Mouse (Mus musculus) liver, embryonic 13.5 days (tissue): ENCODE data around the gene Fhl3. TPM values are rescaled to one million over a fixed set of nuclear protein-coding genes. Genes with fewer than 3 reads are reported as not detected.

Experiments used
- ATAC-seq: fragments of 200-750 bp; cut with Nextera tagmentation; 2 replicates; pipeline ENCODE4 v1.8.0; 2017; ENCODE audit warnings: low read depth, mild to moderate bottlenecking, moderate number of reproducible peaks, moderate library complexity
- DNase-seq: peaks from one replicate; pipeline ENCODE4 v3.0.0; 2022
- H3K27ac ChIP-seq: fragments of 300-500 bp; sonication (generic); 2 replicates; pipeline ENCODE4 v1.5.1; 2015; ENCODE audit warnings: moderate library complexity, mild to moderate bottlenecking, inconsistent platforms
- H3K27me3 ChIP-seq: fragments of 300-500 bp; sonication (generic); 2 replicates; pipeline ENCODE4 v1.6.1; 2015; ENCODE audit warnings: mild to moderate bottlenecking, inconsistent platforms
- H3K36me3 ChIP-seq: fragments of 300-500 bp; sonication (generic); 2 replicates; pipeline ENCODE4 v1.6.1; 2015; ENCODE audit warnings: mild to moderate bottlenecking, inconsistent platforms
- H3K4me1 ChIP-seq: fragments of 300-500 bp; sonication (generic); replicated peaks from 2 replicates; pipeline ENCODE4 v1.6.1; 2015; ENCODE audit warnings: inconsistent platforms
- H3K4me2 ChIP-seq: fragments of 300-500 bp; sonication (generic); 2 replicates; pipeline ENCODE4 v1.6.1; 2015; ENCODE audit warnings: inconsistent platforms, mild to moderate bottlenecking, moderate library complexity
- H3K4me3 ChIP-seq: fragments of 300-500 bp; sonication (generic); replicated peaks from 2 replicates; pipeline ENCODE4 v1.5.1; 2015; ENCODE audit warnings: mild to moderate bottlenecking, inconsistent platforms
- H3K9ac ChIP-seq: fragments of 300-500 bp; sonication (generic); 2 replicates; pipeline ENCODE4 v1.6.1; 2015; ENCODE audit warnings: mild to moderate bottlenecking, inconsistent platforms
- H3K9me3 ChIP-seq: fragments of 300-500 bp; sonication (generic); replicated peaks from 2 replicates; pipeline ENCODE4 v1.6.1; 2016; ENCODE audit warnings: inconsistent platforms
- WGBS: fragments of 180-500 bp; shearing (Covaris S2); methylation state at CpG from one replicate; pipeline ENCODE4 v1.1.7; 2015; ENCODE audit not compliant: insufficient replicate concordance; 5-methylcytosine and 5-hydroxymethylcytosine counted together
- polyA plus RNA-seq: library from polyadenylated mRNA; unstranded; fragments of >200 nt; fragmentation: Nextera tagmentation; extraction: Ambion mirVana; gene quantifications from 2 replicates; pipeline ENCODE4 v1.2.1, GENCODE M21; 2015

Fhl3 gene
- polyA plus RNA-seq, 1 experiment from 2014 or later, result 3.6 TPM

GRCm38 (mm10) chr4:124664604-124665003, 35.9 kb upstream of the Fhl3 start:
- Histone ChIP-seq H3K4me2 (no peak overlapping the region), H3K9me3 (no peaks in the 10 kb centered on the region), H3K4me1 (no peaks in the 10 kb centered on the region), H3K27ac (no peak overlapping the region), H3K4me3 (no peak overlapping the region), H3K27me3 (peaks cover 97% of the 10 kb centered on the region), H3K36me3 (no peaks in the 10 kb centered on the region), H3K9ac (no peak overlapping the region)
- no peak for ATAC-seq
- DNase-seq, result no peak
- 67% methylated on average over 15 of the region's 15 CpGs for WGBS

GRCm38 (mm10) chr4:124667476-124668033, 32.9 kb upstream of the Fhl3 start:
- no peak overlapping the region for H3K4me2 ChIP-seq
- H3K9me3 ChIP-seq, result no peaks in the 10 kb centered on the region
- no peak overlapping the region for H3K4me3 ChIP-seq
- H3K4me1 ChIP-seq, result peaks cover 7% of the 10 kb centered on the region; the same call in 1 of the 2 replicates
- H3K27ac ChIP-seq, result no peak overlapping the region
- WGBS, result 31% methylated on average over 14 of the region's 14 CpGs
- H3K27me3 ChIP-seq, result peaks cover 94% of the 10 kb centered on the region
- ATAC-seq (no peak), DNase-seq (no peak)
- no peaks in the 10 kb centered on the region for H3K36me3 ChIP-seq
- H3K9ac ChIP-seq, result no peak overlapping the region

GRCm38 (mm10) chr4:124668078-124668477, 32.4 kb upstream of the Fhl3 start:
- 27% methylated on average over 8 of the region's 8 CpGs for WGBS
- Histone ChIP-seq H3K4me3 (no peak overlapping the region), H3K9ac (no peak overlapping the region), H3K27me3 (peaks cover 94% of the 10 kb centered on the region), H3K36me3 (no peaks in the 10 kb centered on the region), H3K27ac (no peak overlapping the region), H3K4me1 (peaks cover 8% of the 10 kb centered on the region; the same call in 1 of the 2 replicates), H3K9me3 (no peaks in the 10 kb centered on the region), H3K4me2 (no peak overlapping the region)
- ATAC-seq, result no peak
- no peak for DNase-seq

- Histone ChIP-seq H3K9me3 (no peaks in the 10 kb centered on the region), H3K4me3 (no peak overlapping the region), H3K36me3 (no peaks in the 10 kb centered on the region), H3K27ac (no peak overlapping the region), H3K4me1 (peaks cover 8% of the 10 kb centered on the region; the same call in 1 of the 2 replicates), H3K4me2 (no peak overlapping the region), H3K9ac (no peak overlapping the region), H3K27me3 (peaks cover 88% of the 10 kb centered on the region)
- ATAC-seq, result no peak; the same call in 1 of the 2 replicates
- WGBS, result 48% methylated on average over 8 of the region's 8 CpGs
- DNase-seq, result no peak
Observed at GRCm38 (mm10) chr4:124670232-124670631, 30.3 kb upstream of the Fhl3 start.

- DNase-seq (no peak), ATAC-seq (no peak)
- H3K9me3 ChIP-seq, result no peaks in the 10 kb centered on the region
- H3K36me3 ChIP-seq, result 0 out of 2 replicates have a peak, but pooled peaks cover 8% of the 10 kb centered on the region
- WGBS, result 13% methylated on average over 7 of the region's 7 CpGs
- H3K4me2 ChIP-seq, result no peak overlapping the region
- H3K4me3 ChIP-seq, result no peak overlapping the region
- peaks cover 74% of the 10 kb centered on the region for H3K27me3 ChIP-seq
- no peak overlapping the region for H3K9ac ChIP-seq
- H3K27ac ChIP-seq, result no peak overlapping the region
- H3K4me1 ChIP-seq, result peaks cover 8% of the 10 kb centered on the region; the same call in 1 of the 2 replicates
Observed at GRCm38 (mm10) chr4:124671583-124671982, 28.9 kb upstream of the Fhl3 start.

- Histone ChIP-seq H3K4me1 (peaks cover 8% of the 10 kb centered on the region; the same call in 1 of the 2 replicates), H3K36me3 (peaks cover 14% of the 10 kb centered on the region), H3K4me3 (no peak overlapping the region), H3K9me3 (no peaks in the 10 kb centered on the region), H3K27me3 (peaks cover 64% of the 10 kb centered on the region), H3K27ac (no peak overlapping the region), H3K4me2 (peak overlapping the region; percentile 24), H3K9ac (no peak overlapping the region)
- ATAC-seq (no peak), DNase-seq (no peak)
- 7% methylated on average over 31 of the region's 31 CpGs for WGBS
Observed at GRCm38 (mm10) chr4:124672347-124673320, 27.9 kb upstream of the Fhl3 start.

GRCm38 (mm10) chr4:124674334-124675032, 26.0 kb upstream of the Fhl3 start:
- Histone ChIP-seq H3K4me3 (no peak overlapping the region), H3K4me2 (no peak overlapping the region), H3K36me3 (peaks cover 26% of the 10 kb centered on the region), H3K27ac (no peak overlapping the region), H3K27me3 (peaks cover 47% of the 10 kb centered on the region), H3K9me3 (no peaks in the 10 kb centered on the region), H3K9ac (no peak overlapping the region), H3K4me1 (peaks cover 8% of the 10 kb centered on the region; the same call in 1 of the 2 replicates)
- ATAC-seq (no peak; the same call in 1 of the 2 replicates), DNase-seq (no peak)
- 73% methylated on average over 17 of the region's 17 CpGs for WGBS

- H3K4me3 ChIP-seq, result no peak overlapping the region
- peak; percentile 20 for DNase-seq
- no peak for ATAC-seq
Observed at GRCm38 (mm10) chr4:124675037-124675436, 25.5 kb upstream of the Fhl3 start.

GRCm38 (mm10) chr4:124675958-124676357, 24.5 kb upstream of the Fhl3 start:
- H3K27ac ChIP-seq, result no peak overlapping the region
- no peaks in the 10 kb centered on the region for H3K9me3 ChIP-seq
- peaks cover 41% of the 10 kb centered on the region for H3K36me3 ChIP-seq
- H3K4me1 ChIP-seq, result peaks cover 8% of the 10 kb centered on the region; the same call in 1 of the 2 replicates
- H3K9ac ChIP-seq, result no peak overlapping the region
- WGBS, result 83% methylated on average over 6 of the region's 6 CpGs
- H3K4me3 ChIP-seq, result no peak overlapping the region
- ATAC-seq (no peak), DNase-seq (no peak)
- H3K4me2 ChIP-seq, result no peak overlapping the region
- peaks cover 37% of the 10 kb centered on the region for H3K27me3 ChIP-seq

More at GRCm38 (mm10) chr4:124675037-124675436, 25.5 kb upstream of the Fhl3 start:
- 5% methylated on average over 4 of the region's 4 CpGs for WGBS
- peaks cover 8% of the 10 kb centered on the region; the same call in 1 of the 2 replicates for H3K4me1 ChIP-seq
- no peak overlapping the region for H3K4me2 ChIP-seq
- H3K9ac ChIP-seq, result no peak overlapping the region
- peaks cover 46% of the 10 kb centered on the region for H3K27me3 ChIP-seq
- H3K27ac ChIP-seq, result no peak overlapping the region
- peaks cover 32% of the 10 kb centered on the region for H3K36me3 ChIP-seq
- H3K9me3 ChIP-seq, result no peaks in the 10 kb centered on the region

- no peaks in the 10 kb centered on the region for H3K9me3 ChIP-seq
- WGBS, result 64% methylated on average over 7 of the region's 7 CpGs
- H3K9ac ChIP-seq, result no peak overlapping the region
- no peaks in the 10 kb centered on the region for H3K27me3 ChIP-seq
- H3K4me3 ChIP-seq, result no peak overlapping the region
- H3K27ac ChIP-seq, result no peak overlapping the region
- ATAC-seq (no peak), DNase-seq (no peak)
- H3K4me1 ChIP-seq, result no peaks in the 10 kb centered on the region
- peaks cover 87% of the 10 kb centered on the region for H3K36me3 ChIP-seq
- H3K4me2 ChIP-seq, result no peak overlapping the region
Observed at GRCm38 (mm10) chr4:124682270-124682669, 18.2 kb upstream of the Fhl3 start.

GRCm38 (mm10) chr4:124683474-124683873, 17.0 kb upstream of the Fhl3 start:
- Histone ChIP-seq H3K27me3 (no peaks in the 10 kb centered on the region), H3K4me2 (no peak overlapping the region), H3K4me1 (no peaks in the 10 kb centered on the region), H3K4me3 (no peak overlapping the region), H3K27ac (no peak overlapping the region), H3K36me3 (peaks cover 90% of the 10 kb centered on the region), H3K9me3 (no peaks in the 10 kb centered on the region), H3K9ac (no peak overlapping the region)
- DNase-seq (no peak), ATAC-seq (no peak)
- WGBS, result 83% methylated on average over 4 of the region's 4 CpGs
